Mouse (Mus musculus) stomach, embryonic 16.5 days (tissue): ENCODE results near the gene Krtcap2. TPM values are rescaled to one million over a fixed set of nuclear protein-coding genes. Genes with fewer than 3 reads are reported as not detected.
"Not testable (repeated sequence)": the region's sequence is repeated elsewhere in the genome, so short reads cannot be mapped to it uniquely, and the experiment has no call there.

Experiments
- ATAC-seq: fragments of 200-750 bp; cut with Nextera tagmentation; 2 replicates; pipeline ENCODE4 v1.8.0; 2017; ENCODE audit warnings: moderate number of reproducible peaks, moderate TSS enrichment; ENCODE audit not compliant: insufficient read depth, low FRiP score
- H3K27ac ChIP-seq: fragments of 300-500 bp; sonication (generic); 2 replicates; pipeline ENCODE4 v1.5.1; 2014; ENCODE audit warnings: low read length
- H3K27me3 ChIP-seq: fragments of 300-500 bp; sonication (generic); 2 replicates; pipeline ENCODE4 v1.6.1; 2014; ENCODE audit warnings: low read length, control low read depth, mixed read lengths; ENCODE audit not compliant: control insufficient read depth, insufficient read depth
- H3K36me3 ChIP-seq: fragments of 300-500 bp; sonication (generic); 2 replicates; pipeline ENCODE4 v1.6.1; 2014; ENCODE audit warnings: low read length; ENCODE audit not compliant: control insufficient read depth, insufficient read depth
- H3K4me1 ChIP-seq: fragments of 300-500 bp; sonication (generic); 2 replicates; pipeline ENCODE4 v1.6.1; 2014; ENCODE audit warnings: low read length, control low read depth, mixed read lengths; ENCODE audit not compliant: control insufficient read depth, insufficient read depth
- H3K4me2 ChIP-seq: fragments of 300-500 bp; sonication (generic); 2 replicates; pipeline ENCODE4 v1.6.1; 2014; ENCODE audit warnings: low read depth, low read length, mixed read lengths
- H3K4me3 ChIP-seq: fragments of 300-500 bp; sonication (generic); replicated peaks from 2 replicates; pipeline ENCODE4 v1.5.1; 2014; ENCODE audit warnings: mild to moderate bottlenecking, low read length
- H3K9ac ChIP-seq: fragments of 300-500 bp; sonication (generic); 2 replicates; pipeline ENCODE4 v1.6.1; 2014; ENCODE audit warnings: low read length
- H3K9me3 ChIP-seq: fragments of 300-500 bp; sonication (generic); replicated peaks from 2 replicates; pipeline ENCODE4 v1.6.1; 2016; ENCODE audit warnings: low read length, control low read depth; ENCODE audit not compliant: control insufficient read depth
- WGBS: fragments of 180-500 bp; shearing (Covaris S2); extraction: QIAGEN DNeasy Blood & Tissue Kit; methylation state at CpG from one replicate; pipeline ENCODE4 v1.1.7; 2014; 5-methylcytosine and 5-hydroxymethylcytosine counted together
- polyA plus RNA-seq: library from polyadenylated mRNA; unstranded; fragments of >200 nt; fragmentation: Nextera tagmentation; extraction: Ambion mirVana; gene quantifications from 2 replicates; pipeline ENCODE4 v1.2.1, GENCODE M21; 2015

The Krtcap2 gene
- polyA plus RNA-seq, 1 experiment from 2014 or later, result 325 TPM

DNA sequence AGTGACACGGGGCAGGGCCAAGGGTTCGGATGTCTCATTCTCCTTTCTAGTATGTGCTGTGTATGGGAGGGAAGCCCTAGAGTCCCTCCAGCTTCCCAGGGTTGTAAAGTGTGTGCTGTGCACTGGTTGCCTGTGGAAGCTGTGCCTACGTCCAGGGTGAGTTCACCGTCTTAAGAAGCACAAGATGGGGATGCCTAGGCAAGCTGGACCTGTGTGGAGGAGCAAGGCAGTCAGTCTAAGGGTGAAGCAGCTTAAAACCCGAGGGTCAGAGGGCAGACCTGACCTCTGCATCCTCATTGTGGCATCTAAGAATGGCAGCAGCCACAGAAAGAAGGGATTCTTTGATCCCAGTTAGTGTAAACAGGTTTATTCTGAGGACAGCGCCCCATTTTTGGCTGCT, 37.0 kb upstream of the Krtcap2 start:
- Histone ChIP-seq H3K4me2 (no peak overlapping the region), H3K36me3 (peaks cover 10% of the 10 kb centered on the region), H3K4me3 (no peak overlapping the region), H3K9ac (no peak overlapping the region), H3K9me3 (no peaks in the 10 kb centered on the region), H3K27me3 (no peaks in the 10 kb centered on the region), H3K27ac (peak overlapping the region; percentile 60; the same call in 1 of the 2 replicates), H3K4me1 (peaks cover 7% of the 10 kb centered on the region; the same call in 1 of the 2 replicates)
- 81% methylated on average over 6 of the region's 6 CpGs for WGBS
- no peak for ATAC-seq

DNA sequence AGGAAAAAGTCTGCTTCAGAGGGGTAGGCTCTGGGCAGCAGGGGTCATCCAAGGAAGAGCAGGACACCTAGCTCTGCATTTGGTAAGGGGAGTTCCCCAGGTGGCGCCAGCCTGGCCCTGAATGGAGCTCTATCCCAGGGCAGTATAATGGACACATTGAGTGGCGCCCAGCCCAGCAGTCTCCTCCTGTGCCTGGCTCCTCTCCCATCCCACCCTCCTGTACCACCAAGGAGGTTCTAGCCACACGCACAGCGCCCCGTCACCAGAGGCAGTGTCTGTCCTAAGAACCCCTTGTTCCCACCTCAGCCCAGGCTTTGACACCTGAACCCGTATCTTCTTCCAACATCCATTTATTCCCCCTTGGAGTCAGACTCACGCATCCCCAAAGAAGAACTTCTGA, 36.0 kb upstream of the Krtcap2 start:
- Histone ChIP-seq H3K9me3 (no peaks in the 10 kb centered on the region), H3K27me3 (no peaks in the 10 kb centered on the region), H3K4me2 (no peak overlapping the region), H3K36me3 (peaks cover 10% of the 10 kb centered on the region), H3K4me1 (peaks cover 8% of the 10 kb centered on the region; the same call in 1 of the 2 replicates), H3K4me3 (no peak overlapping the region), H3K9ac (no peak overlapping the region), H3K27ac (no peak overlapping the region)
- ATAC-seq, result no peak
- 87% methylated on average over 7 of the region's 7 CpGs for WGBS

DNA sequence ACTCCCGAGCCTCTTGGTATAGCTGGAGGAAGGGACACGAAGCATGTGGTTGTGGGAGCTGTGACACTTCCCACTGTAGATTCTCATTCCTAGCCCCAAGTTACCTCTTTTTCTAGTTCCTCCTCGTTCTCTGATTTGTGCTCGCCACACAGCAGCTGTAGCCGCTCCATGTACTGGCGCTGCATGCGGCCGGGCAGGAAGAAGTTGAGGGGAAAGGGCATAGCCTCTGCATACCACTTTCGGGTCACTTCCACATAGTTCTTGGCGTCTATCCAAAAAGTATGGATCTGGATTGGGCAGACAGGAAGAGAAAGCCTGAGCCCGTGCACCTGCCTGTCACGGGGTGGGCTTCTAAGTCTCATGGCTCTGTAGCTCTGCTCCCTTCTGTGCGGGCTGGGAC, 35.6 kb upstream of the Krtcap2 start:
- no peaks in the 10 kb centered on the region for H3K27me3 ChIP-seq
- no peak overlapping the region for H3K27ac ChIP-seq
- H3K9me3 ChIP-seq, result no peaks in the 10 kb centered on the region
- H3K4me2 ChIP-seq, result no peak overlapping the region
- no peak for ATAC-seq
- WGBS, result 73% methylated on average over 13 of the region's 13 CpGs
- no peak overlapping the region for H3K4me3 ChIP-seq
- peaks cover 10% of the 10 kb centered on the region for H3K36me3 ChIP-seq
- H3K9ac ChIP-seq, result no peak overlapping the region
- peaks cover 12% of the 10 kb centered on the region for H3K4me1 ChIP-seq

DNA sequence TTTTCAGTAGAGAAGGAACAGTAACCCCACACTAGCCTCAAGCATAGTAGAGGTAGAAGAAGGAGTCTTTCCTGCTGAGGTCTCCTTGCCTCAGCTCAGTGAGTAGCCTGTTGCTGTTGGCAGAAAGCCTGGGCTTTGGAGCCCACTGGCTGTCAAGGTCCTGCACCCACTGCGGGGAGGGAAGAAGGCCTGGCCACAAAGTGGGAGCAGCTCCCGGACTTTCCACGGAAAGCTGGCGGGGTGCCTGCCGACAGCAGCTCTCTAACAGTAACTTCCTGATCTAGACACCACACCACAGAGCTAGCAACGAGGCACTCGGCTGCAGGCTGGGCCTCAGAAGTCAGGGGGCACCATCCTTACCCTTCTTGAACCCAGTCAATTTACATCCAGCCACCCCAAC, 35.0 kb upstream of the Krtcap2 start:
- Histone ChIP-seq H3K27me3 (no peaks in the 10 kb centered on the region), H3K4me3 (no peak overlapping the region), H3K27ac (no peak overlapping the region), H3K9ac (no peak overlapping the region), H3K36me3 (peaks cover 9% of the 10 kb centered on the region), H3K4me2 (no peak overlapping the region), H3K4me1 (peaks cover 17% of the 10 kb centered on the region), H3K9me3 (no peaks in the 10 kb centered on the region)
- ATAC-seq, result no peak
- 85% methylated on average over 7 of the region's 7 CpGs for WGBS

DNA sequence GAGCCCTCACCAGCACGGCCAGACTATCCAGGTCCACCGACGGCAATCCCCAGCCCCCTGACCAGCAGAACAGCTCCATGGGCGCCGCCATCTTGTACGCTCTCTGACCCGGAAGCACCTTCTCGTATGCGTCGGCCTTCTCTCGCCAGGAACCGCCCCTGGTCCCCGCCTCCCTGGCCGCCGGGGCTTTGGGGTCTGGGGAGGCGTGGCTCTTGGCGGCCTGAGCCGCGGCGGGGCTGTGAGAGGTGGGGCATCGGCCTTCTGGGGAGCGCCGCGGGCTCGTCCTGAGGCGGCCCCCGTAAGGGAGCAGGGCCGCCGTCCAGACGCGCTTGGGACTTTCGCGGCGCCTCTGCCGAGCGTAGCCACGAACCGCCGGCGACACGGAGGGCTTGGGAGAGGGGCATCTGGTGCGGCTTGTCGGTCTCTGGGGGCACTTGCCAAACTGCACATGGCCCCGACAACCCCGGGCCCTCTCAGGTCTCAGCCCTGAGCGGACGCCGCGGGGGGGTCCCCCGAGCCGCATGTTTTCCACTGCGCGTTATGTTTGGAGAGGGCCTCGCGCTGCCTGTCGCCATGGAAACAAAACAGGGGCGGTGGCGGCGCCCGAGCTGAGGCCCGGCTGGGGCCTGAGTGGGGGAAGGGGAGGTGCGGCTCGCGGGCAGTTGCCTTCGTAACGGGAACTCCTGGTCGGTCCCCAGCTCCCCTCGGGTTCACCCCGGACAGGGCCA, 31.8 kb upstream of the Krtcap2 start:
- peak; percentile 93 for ATAC-seq
- peaks cover 19% of the 10 kb centered on the region for H3K4me1 ChIP-seq
- peak overlapping the region; percentile 85 for H3K9ac ChIP-seq
- WGBS, result under 1% methylated on average over 69 of the region's 69 CpGs
- no peaks in the 10 kb centered on the region for H3K9me3 ChIP-seq
- H3K36me3 ChIP-seq, result no peaks in the 10 kb centered on the region; the same call in 1 of the 2 replicates
- peak overlapping the region; percentile 86 for H3K4me2 ChIP-seq
- peak overlapping the region; percentile 77 for H3K4me3 ChIP-seq
- peak overlapping the region; percentile 95 for H3K27ac ChIP-seq
- H3K27me3 ChIP-seq, result no peaks in the 10 kb centered on the region

DNA sequence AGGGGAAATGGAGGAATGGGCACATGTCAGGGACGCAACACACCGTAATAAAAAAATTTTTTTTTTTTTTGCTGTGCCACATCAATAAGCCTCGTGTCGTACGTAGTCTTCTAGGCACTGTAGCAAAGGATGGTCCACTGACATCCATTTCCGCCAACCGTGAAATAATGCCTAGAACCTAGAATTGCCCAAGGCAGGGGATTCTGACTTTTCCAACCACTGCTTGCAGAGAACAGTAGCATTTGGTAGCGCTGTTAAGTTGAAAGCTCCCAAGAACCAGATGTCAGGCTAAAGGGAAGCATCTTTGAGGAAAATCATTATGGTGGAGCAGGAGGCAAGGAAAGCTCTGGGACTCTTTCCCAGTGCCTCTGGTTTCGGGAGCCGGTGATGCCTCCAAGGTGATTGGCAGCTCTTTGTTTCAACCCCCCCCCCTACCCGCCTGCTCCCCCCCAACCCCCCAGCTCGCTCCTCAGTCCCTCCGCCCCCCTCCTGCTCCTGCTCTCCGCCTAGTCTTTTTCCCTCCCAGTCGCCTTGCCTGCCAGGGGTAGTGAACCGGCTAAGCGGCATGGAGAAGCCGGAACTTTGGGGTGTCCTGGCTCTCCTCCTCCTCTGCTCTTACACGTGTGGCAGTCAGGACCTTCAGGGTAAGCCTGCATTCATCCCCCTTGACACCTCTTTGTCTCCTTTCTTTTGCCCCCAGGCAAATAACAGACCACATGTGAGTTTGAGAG, 30.9 kb upstream of the Krtcap2 start, which contains the start of gene Thbs3:
Thbs3 (plus strand) TSS at position 500 of the 731 bp plus-strand sequence.
- Histone ChIP-seq H3K27me3 (no peaks in the 10 kb centered on the region), H3K27ac (peak within 1 kb of the TSS; percentile 95), H3K4me2 (peak within 1 kb of the TSS; percentile 86), H3K36me3 (no peaks in the 10 kb centered on the region; the same call in 1 of the 2 replicates), H3K9ac (peak within 1 kb of the TSS; percentile 85), H3K4me1 (peaks cover 19% of the 10 kb centered on the region), H3K4me3 (peak within 1 kb of the TSS; percentile 77), H3K9me3 (no peaks in the 10 kb centered on the region)
- WGBS, result under 1% methylated on average over 19 of the region's 19 CpGs
- ATAC-seq, result no peak

DNA sequence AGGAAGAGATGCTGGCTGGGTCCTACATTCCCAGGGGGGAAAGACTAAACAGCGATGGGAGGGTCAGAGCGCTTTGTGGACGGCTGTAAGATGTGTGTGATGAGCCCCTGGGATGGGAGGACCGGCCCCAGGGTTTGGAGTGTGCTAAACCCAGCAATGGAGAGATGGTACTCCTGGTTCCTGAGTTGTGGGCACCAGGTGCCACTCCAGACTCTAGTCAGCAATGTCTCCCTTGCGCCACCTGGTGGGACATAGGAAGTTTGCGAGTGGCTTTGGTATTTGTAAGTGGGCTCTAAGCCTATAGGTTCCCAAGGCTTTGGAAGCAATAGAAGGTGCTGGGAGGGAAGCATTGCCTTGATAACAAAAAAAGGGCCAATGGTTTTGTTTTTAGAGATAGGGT, 29.9 kb upstream of the Krtcap2 start:
- no peaks in the 10 kb centered on the region for H3K36me3 ChIP-seq
- H3K9ac ChIP-seq, result peak overlapping the region; percentile 85
- peak overlapping the region; percentile 77 for H3K4me3 ChIP-seq
- H3K4me1 ChIP-seq, result peaks cover 19% of the 10 kb centered on the region
- H3K27me3 ChIP-seq, result no peaks in the 10 kb centered on the region
- 2% methylated on average over 6 of the region's 6 CpGs for WGBS
- ATAC-seq, result peak; percentile 16; the same call in 1 of the 2 replicates
- H3K9me3 ChIP-seq, result no peaks in the 10 kb centered on the region
- H3K4me2 ChIP-seq, result peak overlapping the region; percentile 86
- peak overlapping the region; percentile 95 for H3K27ac ChIP-seq

DNA sequence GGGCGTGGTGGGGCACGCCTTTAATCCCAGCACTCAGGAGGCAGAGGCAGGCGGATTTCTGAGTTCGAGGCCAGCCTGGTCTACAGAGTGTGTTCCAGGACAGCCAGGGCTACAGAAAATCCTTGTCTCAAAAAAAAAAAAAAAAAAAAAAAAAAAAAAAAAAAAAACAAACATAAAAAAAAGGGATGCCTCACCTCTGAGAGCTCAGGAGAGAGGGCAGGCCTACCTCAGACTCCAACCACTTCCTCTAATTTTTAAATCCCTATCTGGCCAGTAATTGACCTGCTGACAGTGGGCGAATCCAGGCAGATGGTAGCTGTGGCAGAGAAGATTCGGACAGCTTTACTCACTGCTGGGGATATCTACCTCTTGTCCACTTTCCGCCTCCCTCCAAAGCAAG, 29.4 kb upstream of the Krtcap2 start:
- not testable (repeated sequence) for H3K9ac ChIP-seq, ATAC-seq, H3K4me2 ChIP-seq, H3K27ac ChIP-seq, H3K9me3 ChIP-seq, H3K27me3 ChIP-seq, H3K4me3 ChIP-seq, H3K36me3 ChIP-seq
- peaks cover 19% of the 10 kb centered on the region for H3K4me1 ChIP-seq
- 71% methylated on average over 7 of the region's 7 CpGs for WGBS

DNA sequence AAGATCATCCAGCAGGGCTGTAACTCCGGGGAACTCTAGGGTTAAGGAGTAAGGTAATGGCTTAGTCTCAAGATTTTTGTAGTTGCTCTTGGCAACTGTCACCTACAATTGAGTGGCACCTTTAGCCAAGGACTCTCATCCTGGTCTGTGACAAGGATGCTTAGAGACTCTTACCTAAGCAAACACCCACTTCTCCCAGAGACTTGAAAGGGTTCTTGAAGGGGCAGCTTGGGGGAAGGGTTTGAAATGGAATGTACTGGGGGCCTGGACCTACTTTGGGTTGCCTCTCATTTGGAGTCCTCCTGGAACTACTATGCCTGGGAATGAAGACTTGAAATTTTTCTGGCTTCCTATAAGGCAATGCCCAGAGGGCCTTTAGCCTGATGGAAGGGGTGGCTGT, 27.5 kb upstream of the Krtcap2 start:
- no peak for ATAC-seq
- 89% methylated on average over 1 of the region's 1 CpGs for WGBS
- H3K9ac ChIP-seq, result no peak overlapping the region

More for the DNA sequence above, 27.5 kb upstream of the Krtcap2 start:
- Histone ChIP-seq H3K4me1 (peaks cover 12% of the 10 kb centered on the region), H3K4me2 (no peak overlapping the region), H3K4me3 (no peak overlapping the region), H3K27ac (no peak overlapping the region), H3K27me3 (no peaks in the 10 kb centered on the region), H3K36me3 (no peaks in the 10 kb centered on the region), H3K9me3 (no peaks in the 10 kb centered on the region)
